Mouse (Mus musculus) heart, postnatal 0 days (tissue): Measurements from ENCODE around the gene Klhl29.

Experiments
- CTCF ChIP-seq: IDR thresholded peaks from 2 replicates; pipeline ENCODE4 v1.5.1; 2016; ENCODE audit warnings: antibody characterized with exemption, control low read depth, low read depth
- EP300 ChIP-seq: IDR thresholded peaks from 2 replicates; pipeline ENCODE4 v1.6.1; 2016; ENCODE audit warnings: antibody characterized with exemption, low read depth

DNA sequence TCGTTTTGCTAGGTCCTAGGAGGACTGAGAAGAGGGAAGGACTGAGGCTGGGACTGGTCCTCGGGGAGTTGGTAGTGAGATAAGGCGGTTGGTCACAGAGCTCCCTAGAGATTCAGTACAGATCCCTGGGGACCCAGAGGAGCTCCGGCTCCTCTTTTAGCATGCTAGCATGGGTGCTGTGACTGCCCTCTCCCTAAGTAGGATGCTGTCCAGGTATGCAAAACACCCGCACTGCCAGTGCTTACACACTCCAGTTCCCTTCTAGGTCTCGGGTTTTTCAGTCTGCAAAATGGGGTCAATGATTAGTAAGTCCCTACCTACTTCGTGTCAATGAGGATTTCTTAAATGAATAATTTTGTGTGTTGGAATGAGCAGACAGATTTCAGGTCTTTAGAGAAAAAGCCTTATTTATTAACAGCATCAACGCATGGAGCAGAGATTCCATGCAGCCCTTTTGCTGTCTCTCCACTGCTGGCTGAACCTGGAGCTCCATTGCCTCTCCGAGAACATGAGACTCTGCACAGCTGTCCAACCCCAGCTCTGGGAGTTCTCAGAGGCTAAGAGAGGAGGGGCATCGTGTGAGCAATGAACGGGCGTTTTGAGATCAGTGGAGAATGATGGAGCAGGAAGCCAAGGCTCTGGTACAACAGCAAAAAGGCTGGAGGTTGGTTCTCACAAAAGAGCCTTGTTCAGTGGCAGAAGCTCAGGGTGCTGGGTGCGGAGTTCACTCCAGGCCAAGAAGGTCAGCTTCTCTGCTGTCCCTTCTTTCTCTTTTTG is 36.5 kb upstream of the Klhl29 start:
- TF ChIP-seq CTCF (no peak), EP300 (no peak)
